Mouse (Mus musculus) adrenal gland, postnatal 4 days (tissue): ENCODE data around the gene Ugt1a5. TPM values are rescaled to one million over a fixed set of nuclear protein-coding genes. Genes with fewer than 3 reads are reported as not detected.
A peak's percentile ranks its signal among the peaks of the same experiment; 100 is the strongest.
"Not testable (repeated sequence)": the region's sequence is repeated elsewhere in the genome, so short reads cannot be mapped to it uniquely, and the experiment has no call there.

Experiments
- DNase-seq, 2 experiments: peaks; one replicate each; pipeline ENCODE4 v3.0.0; 2021 to 2022; ENCODE audit warnings: low spot score in 2 of 2, mixed read lengths in 2 of 2
- total RNA-seq, 2 experiments: library from RNA; stranded (reverse); gene quantifications; 2 replicates each; pipeline ENCODE4 v1.2.3; 2021

The Ugt1a5 gene
- total RNA-seq, 2 experiments from 2014 or later = 0.64 to 0.68 TPM

- not testable (repeated sequence) for DNase-seq
These were observed 57.3 kb downstream of the Ugt1a5 start for GRCm38 (mm10) chr1:88223011-88223515.

- no peak for DNase-seq
These were observed 57.8 kb downstream of the Ugt1a5 start for GRCm38 (mm10) chr1:88223591-88223990.

- DNase-seq = no peak
These were observed 58.4 kb downstream of the Ugt1a5 start for GRCm38 (mm10) chr1:88224029-88224776.

- not testable (repeated sequence) for DNase-seq
These were observed 59.5 kb downstream of the Ugt1a5 start for GRCm38 (mm10) chr1:88225301-88225700.

- DNase-seq = no peak
These were observed 59.9 kb downstream of the Ugt1a5 start for GRCm38 (mm10) chr1:88225741-88226140.

GRCm38 (mm10) chr1:88226670-88227379 is 61.0 kb downstream of the Ugt1a5 start, which contains the start of gene Mroh2a:
Mroh2a (plus strand) TSS chr1:88226986.
- peak in 1 of 2 experiments; percentile 5 for DNase-seq

- DNase-seq = no peak
These were observed 61.7 kb downstream of the Ugt1a5 start for GRCm38 (mm10) chr1:88227482-88227881.

- DNase-seq = peak in 1 of 2 experiments; percentile 8
These were observed 62.3 kb downstream of the Ugt1a5 start for GRCm38 (mm10) chr1:88228121-88228520.

- peak in 1 of 2 experiments; percentile 3 for DNase-seq
These were observed 63.8 kb downstream of the Ugt1a5 start for GRCm38 (mm10) chr1:88229566-88229965.

GRCm38 (mm10) chr1:88229986-88230385 is 64.2 kb downstream of the Ugt1a5 start:
- DNase-seq = peak in 1 of 2 experiments; percentile 18

GRCm38 (mm10) chr1:88230421-88230820 is 64.6 kb downstream of the Ugt1a5 start:
- peak in 1 of 2 experiments; percentile 8 for DNase-seq

GRCm38 (mm10) chr1:88230981-88231802 is 65.4 kb downstream of the Ugt1a5 start:
- DNase-seq = no peak

- DNase-seq = peak in 1 of 2 experiments; percentile 22
These were observed 66.1 kb downstream of the Ugt1a5 start for GRCm38 (mm10) chr1:88231803-88232499.

GRCm38 (mm10) chr1:88232664-88233380 is 67.0 kb downstream of the Ugt1a5 start:
- DNase-seq = no peak

- DNase-seq = no peak
These were observed 67.8 kb downstream of the Ugt1a5 start for GRCm38 (mm10) chr1:88233421-88234247.

- DNase-seq = no peak
These were observed 68.4 kb downstream of the Ugt1a5 start for GRCm38 (mm10) chr1:88234248-88234610.

- DNase-seq = no peak
These were observed 68.8 kb downstream of the Ugt1a5 start for GRCm38 (mm10) chr1:88234646-88235045.

- DNase-seq = no peak
These were observed 69.5 kb downstream of the Ugt1a5 start for GRCm38 (mm10) chr1:88235046-88235893.
